In genomic region chr11:59662249-59662788, GRCm38 (mm10) we compare ENCODE assay signal across 8 mouse cellular contexts. TPM values are rescaled to one million over a fixed set of nuclear protein-coding genes. Genes with fewer than 3 reads are reported as not detected.
DNase-seq lines count a peak whose midpoint lies in the region; ATAC-seq and TF ChIP-seq lines count a peak whose summit lies in the region.

No protein-coding gene starts in this region.

- no peak for TF ChIP-seq CTCF in E14TG2a.4 (conservative IDR thresholded peaks at IDR 0.05; ENCODE audit: low read length)
- no peak for TF ChIP-seq CTCF in heart, postnatal 0 days (IDR thresholded peaks at IDR 0.05; ENCODE audit: low read depth)
- TF ChIP-seq CTCF in testis, adult 2 months (IDR thresholded peaks at IDR 0.05; ENCODE audit: control insufficient read depth, insufficient read depth, insufficient replicate concordance, low read depth, low read length), result no peak

- H3K27ac ChIP-seq in forebrain, embryonic 12.5 days, result peak overlapping the region; percentile 90
- peak overlapping the region; percentile 97 for H3K27ac ChIP-seq in heart, postnatal 0 days (ENCODE audit: low read depth)
- peak overlapping the region; percentile 87 for H3K27ac ChIP-seq in liver, embryonic 16.5 days (ENCODE audit: low read length)
- H3K27ac ChIP-seq in neural tube, embryonic 13.5 days (replicated peaks), result peak overlapping the region; percentile 94
- peak overlapping the region; percentile 85 for H3K27ac ChIP-seq in testis, adult 2 months (ENCODE audit: control insufficient read depth, insufficient read depth, low read depth, low read length)

- under 1% methylated on average over 76 of the region's 82 CpGs for WGBS in forebrain, embryonic 12.5 days
- WGBS in heart, postnatal 0 days, result 1% methylated on average over 51 of the region's 82 CpGs
- whole genome bisulfite sequencing in liver, embryonic 16.5 days (ENCODE audit: insufficient replicate concordance), result under 1% methylated on average over 45 of the region's 82 CpGs
- WGBS in neural tube, embryonic 13.5 days, result under 1% methylated on average over 61 of the region's 82 CpGs

- TF ChIP-seq POLR2A in testis, adult 2 months (IDR thresholded peaks at IDR 0.05; ENCODE audit: control insufficient read depth, low read depth, low read length), result peak; percentile 56

- peaks cover 9% of the 10 kb centered on the region; the same call in 1 of the 2 replicates for H3K36me3 ChIP-seq in E14TG2a.4 (ENCODE audit: insufficient read depth, low read length)
- no peaks in the 10 kb centered on the region for H3K36me3 ChIP-seq in forebrain, embryonic 12.5 days (replicated peaks)
- no peaks in the 10 kb centered on the region for H3K36me3 ChIP-seq in heart, postnatal 0 days (replicated peaks; ENCODE audit: control insufficient read depth, insufficient read depth, low read length)
- H3K36me3 ChIP-seq in liver, embryonic 16.5 days (ENCODE audit: control insufficient read depth, insufficient read depth), result no peaks in the 10 kb centered on the region
- no peaks in the 10 kb centered on the region for H3K36me3 ChIP-seq in neural tube, embryonic 13.5 days
- H3K36me3 ChIP-seq in testis, adult 2 months (ENCODE audit: control insufficient read depth, insufficient read depth, low read length), result no peaks in the 10 kb centered on the region

- no peaks in the 10 kb centered on the region for H3K9me3 ChIP-seq in E14TG2a.4 (ENCODE audit: low read length)
- H3K9me3 ChIP-seq in forebrain, embryonic 12.5 days, result no peaks in the 10 kb centered on the region
- no peaks in the 10 kb centered on the region for H3K9me3 ChIP-seq in heart, postnatal 0 days (replicated peaks; ENCODE audit: control insufficient read depth, low read length)
- no peaks in the 10 kb centered on the region for H3K9me3 ChIP-seq in liver, embryonic 16.5 days (replicated peaks; ENCODE audit: control insufficient read depth, low read length)
- H3K9me3 ChIP-seq in neural tube, embryonic 13.5 days, result no peaks in the 10 kb centered on the region

- DNase-seq in c-Kit-positive CD71-positive TER-119-positive erythroid progenitor cells, embryonic 14.5 days (ENCODE audit: low spot score), result peak; percentile 90
- DNase-seq in heart, postnatal 0 days (ENCODE audit: low spot score), result peak; percentile 96
- peak; percentile 97 to 99 for DNase-seq in kidney, postnatal 4 days

- ATAC-seq in forebrain, embryonic 12.5 days (ENCODE audit: low FRiP score), result peak; percentile 99
- ATAC-seq in heart, postnatal 0 days (ENCODE audit: insufficient read depth, low read depth), result peak; percentile 96
- peak; percentile 97 for ATAC-seq in liver, embryonic 16.5 days (ENCODE audit: low read depth)
- ATAC-seq in neural tube, embryonic 13.5 days (ENCODE audit: low read depth), result peak; percentile 99

- TF ChIP-seq EP300 in heart, postnatal 0 days (IDR thresholded peaks at IDR 0.05; ENCODE audit: low read depth), result no peak

- peak overlapping the region; percentile 88 for H3K4me2 ChIP-seq in forebrain, embryonic 12.5 days
- peak overlapping the region; percentile 93 for H3K4me2 ChIP-seq in heart, postnatal 0 days (ENCODE audit: low read depth, low read length)
- peak overlapping the region; percentile 90 for H3K4me2 ChIP-seq in liver, embryonic 16.5 days (ENCODE audit: low read depth, low read length)
- H3K4me2 ChIP-seq in neural tube, embryonic 13.5 days, result peak overlapping the region; percentile 93

- H3K4me1 ChIP-seq in E14TG2a.4 (replicated peaks; ENCODE audit: low read depth, low read length), result peaks cover 35% of the 10 kb centered on the region
- H3K4me1 ChIP-seq in forebrain, embryonic 12.5 days, result peaks cover 38% of the 10 kb centered on the region
- H3K4me1 ChIP-seq in heart, postnatal 0 days (ENCODE audit: control insufficient read depth, insufficient read depth), result peaks cover 37% of the 10 kb centered on the region
- H3K4me1 ChIP-seq in liver, embryonic 16.5 days (ENCODE audit: control insufficient read depth, low read depth, low read length), result peaks cover 28% of the 10 kb centered on the region
- peaks cover 51% of the 10 kb centered on the region for H3K4me1 ChIP-seq in neural tube, embryonic 13.5 days (replicated peaks)
- peaks cover 17% of the 10 kb centered on the region for H3K4me1 ChIP-seq in testis, adult 2 months (ENCODE audit: control insufficient read depth, insufficient read depth, low read length)

- H3K9ac ChIP-seq in forebrain, embryonic 12.5 days, result peak overlapping the region; percentile 82
- peak overlapping the region; percentile 89 for H3K9ac ChIP-seq in heart, postnatal 0 days (replicated peaks; ENCODE audit: low read depth, low read length)
- H3K9ac ChIP-seq in liver, embryonic 16.5 days (ENCODE audit: low read depth, low read length), result peak overlapping the region; percentile 77
- H3K9ac ChIP-seq in neural tube, embryonic 13.5 days, result peak overlapping the region; percentile 93

- peak overlapping the region; percentile 84 for H3K4me3 ChIP-seq in E14TG2a.4 (replicated peaks; ENCODE audit: low read length)
- peak overlapping the region; percentile 66 for H3K4me3 ChIP-seq in forebrain, embryonic 12.5 days (replicated peaks)
- H3K4me3 ChIP-seq in heart, postnatal 0 days (ENCODE audit: low read depth, low read length), result peak overlapping the region; percentile 82
- peak overlapping the region; percentile 73 for H3K4me3 ChIP-seq in liver, embryonic 16.5 days (ENCODE audit: low read depth, low read length)
- H3K4me3 ChIP-seq in neural tube, embryonic 13.5 days, result peak overlapping the region; percentile 82
- peak overlapping the region; percentile 82 for H3K4me3 ChIP-seq in testis, adult 2 months (ENCODE audit: control insufficient read depth, low read depth, low read length)

- H3K27me3 ChIP-seq in E14TG2a.4 (ENCODE audit: insufficient read depth, low read length), result peaks cover 29% of the 10 kb centered on the region
- H3K27me3 ChIP-seq in forebrain, embryonic 12.5 days, result peaks cover 12% of the 10 kb centered on the region
- H3K27me3 ChIP-seq in heart, postnatal 0 days (ENCODE audit: control insufficient read depth, insufficient read depth, low read length), result no peaks in the 10 kb centered on the region
- H3K27me3 ChIP-seq in liver, embryonic 16.5 days (ENCODE audit: control insufficient read depth, insufficient read depth, low read depth, low read length), result no peaks in the 10 kb centered on the region
- H3K27me3 ChIP-seq in neural tube, embryonic 13.5 days, result no peaks in the 10 kb centered on the region
- no peaks in the 10 kb centered on the region for H3K27me3 ChIP-seq in testis, adult 2 months (ENCODE audit: control insufficient read depth, insufficient read depth, low read length)

RNA-seq across cellular contexts. Expression of gene Mprip, which starts 1.2 kb away (rescaled TPM):
- 39.9 and 77.3 TPM in 2 replicates for polyA plus RNA-seq in forebrain, embryonic 12.5 days (2016; fragmentation: Nextera tagmentation; extraction: Ambion mirVana)
- 132 and 135 TPM in 2 replicates for total RNA-seq in heart, postnatal 0 days (2014; rRNA removed; ENCODE audit: low replicate concordance)
- polyA plus RNA-seq in heart, postnatal 0 days (2015; fragmentation: Nextera tagmentation; extraction: Ambion mirVana), result 32.5 and 35.9 TPM in 2 replicates
- 5.7 and 6.6 TPM in 2 replicates for polyA plus RNA-seq in liver, embryonic 16.5 days (2015; fragmentation: Nextera tagmentation; extraction: Ambion mirVana)
- polyA plus RNA-seq in neural tube, embryonic 13.5 days (2015; fragmentation: Nextera tagmentation; extraction: Ambion mirVana), result 58.2 and 73.5 TPM in 2 replicates
- polyA plus RNA-seq in testis, adult 2 months (2012; rRNA removed), result 237 and 246 TPM in 2 replicates

Comparison
In these comparisons a context has a peak if more than half of its experiments do, and no peak if none do; other contexts are left out.
1. Peak in every context shown above with its lines: DNase-seq, ATAC-seq, H3K4me3 ChIP-seq and H3K27ac ChIP-seq.